11 mouse cellular contexts compared by ENCODE assay signal in the genomic region with DNA sequence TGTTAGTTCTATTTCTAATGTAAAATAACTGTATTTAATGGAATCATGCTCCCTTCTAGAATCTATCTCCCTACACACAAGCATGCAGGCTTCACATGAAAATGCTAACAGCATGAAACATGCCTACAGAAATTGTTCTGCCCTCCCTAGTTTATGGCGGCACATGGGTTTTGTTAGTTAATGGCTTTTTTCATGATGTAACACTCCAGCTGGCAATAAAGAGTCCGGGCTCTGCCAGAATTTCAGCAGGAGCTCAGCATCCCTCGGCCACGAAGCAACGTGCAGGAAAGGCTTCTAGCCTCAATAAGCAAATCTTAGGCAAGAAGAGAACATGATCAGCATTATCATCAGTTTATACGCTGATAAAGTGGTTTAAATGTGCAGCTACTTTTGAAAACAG. TPM values are rescaled to one million over a fixed set of nuclear protein-coding genes. Genes with fewer than 3 reads are reported as not detected.
DNase-seq lines count a peak whose midpoint lies in the region; ATAC-seq and TF ChIP-seq lines count a peak whose summit lies in the region.
"Had no signal": no experiment of that assay in that cellular context is flagged by ENCODE, and none has a peak within 500 bp of the region (broad histone marks: within the 10 kb centered on the region; RNA-seq: fewer than 3 reads in every experiment).

No protein-coding gene starts in this region.

- H3K27me3 ChIP-seq in limb, embryonic 12.5 days = no peaks in the 10 kb centered on the region

- H3K36me3 ChIP-seq in limb, embryonic 12.5 days = no peaks in the 10 kb centered on the region

- TF ChIP-seq POLR2A in brain, embryonic 14.5 days (IDR thresholded peaks at IDR 0.05; ENCODE audit: borderline replicate concordance, extremely low read depth, insufficient read depth, insufficient read length, poor library complexity, severe bottlenecking) = no peak

- H3K4me3 ChIP-seq in limb, embryonic 12.5 days (replicated peaks) = no peak overlapping the region

- no peak overlapping the region for H3K9ac ChIP-seq in limb, embryonic 12.5 days (replicated peaks)
- H3K9ac ChIP-seq: liver, embryonic 14.5 days had no signal

- no peaks in the 10 kb centered on the region; the same call in 1 of the 2 replicates for H3K9me3 ChIP-seq in limb, embryonic 12.5 days

- no peak for ATAC-seq in limb, embryonic 12.5 days (ENCODE audit: insufficient number of reproducible peaks, insufficient read depth, low FRiP score, low TSS enrichment, low read depth)
- ATAC-seq in megakaryocyte-erythroid progenitor cell, adult 5-6 weeks (replicated peaks; ENCODE audit: low FRiP score, low TSS enrichment, poor library complexity, severe bottlenecking) = no peak

- intact Hi-C loops in heart, postnatal 10 days (cut with DNase I) = no loop called here

- 27% methylated on average over 6 of the region's 6 CpGs for WGBS in limb, embryonic 12.5 days

- no peak for TF ChIP-seq CTCF in brain, embryonic 14.5 days (IDR thresholded peaks at IDR 0.05; ENCODE audit: borderline replicate concordance, extremely low read depth, insufficient read depth, insufficient read length)

- peak; percentile 19 to 21 for DNase-seq in heart, postnatal 10 days
- no peak for DNase-seq in heart, adult 8-10 months (ENCODE audit: low spot score)
- DNase-seq in brain, embryonic 14.5 days (ENCODE audit: low read depth) = peak; percentile 73
- peak; percentile 79 to 83 for DNase-seq in cerebellum, postnatal 36 days
- no peak for DNase-seq in ovary, postnatal 14 days (ENCODE audit: low spot score)
- DNase-seq in spleen, adult 12 weeks (ENCODE audit: low spot score) = no peak
- DNase-seq: kidney, postnatal 14 days had no signal

- no peak overlapping the region for H3K4me2 ChIP-seq in limb, embryonic 12.5 days

- peak overlapping the region; percentile 31; the same call in 1 of the 2 replicates for H3K27ac ChIP-seq in limb, embryonic 12.5 days
- H3K27ac ChIP-seq: liver, embryonic 14.5 days had no signal

- H3K4me1 ChIP-seq in limb, embryonic 12.5 days (replicated peaks) = peaks cover 15% of the 10 kb centered on the region; the same call in 1 of the 2 replicates

RNA-seq across cellular contexts. Expression of gene Arfgef3, which starts 32.8 kb away (rescaled TPM):
- total RNA-seq in heart, postnatal 10 days (2021) = 1 to 10 TPM; 1.4 to 1.6 TPM
- total RNA-seq in heart, adult 8-10 months (2022) = under 1 TPM; 0.16 to 0.31 (median 0.22) TPM
- 4.4 and 7.4 TPM in 2 replicates for polyA plus RNA-seq in brain, embryonic 14.5 days (2012; rRNA removed)
- 0.20 and 0.26 TPM in 2 replicates for polyA plus RNA-seq in limb, embryonic 12.5 days (2016; fragmentation: Nextera tagmentation; extraction: Ambion mirVana)
- total RNA-seq in megakaryocyte-erythroid progenitor cell, adult 5-6 weeks (2014; fragmentation: Nextera tagmentation) = not detected in 2 replicates
- 0.14 TPM in 1 of 2 replicates, not detected in the other for total RNA-seq in megakaryocyte-erythroid progenitor cell, adult 5-6 weeks (2017)
- total RNA-seq: monocyte, adult 5-6 weeks had no signal

Comparison
In these comparisons a context has a peak if more than half of its experiments do, and no peak if none do; other contexts are left out.
1. DNase-seq: peak in heart, postnatal 10 days (2 of 2), brain, embryonic 14.5 days (single experiment) and cerebellum, postnatal 36 days (2 of 2); none in heart, adult 8-10 months (single experiment), ovary, postnatal 14 days (single experiment) and spleen, adult 12 weeks (single experiment).